Mouse (Mus musculus): Measurements from ENCODE around the gene Synpo2.

Gene Synpo2

DNA sequence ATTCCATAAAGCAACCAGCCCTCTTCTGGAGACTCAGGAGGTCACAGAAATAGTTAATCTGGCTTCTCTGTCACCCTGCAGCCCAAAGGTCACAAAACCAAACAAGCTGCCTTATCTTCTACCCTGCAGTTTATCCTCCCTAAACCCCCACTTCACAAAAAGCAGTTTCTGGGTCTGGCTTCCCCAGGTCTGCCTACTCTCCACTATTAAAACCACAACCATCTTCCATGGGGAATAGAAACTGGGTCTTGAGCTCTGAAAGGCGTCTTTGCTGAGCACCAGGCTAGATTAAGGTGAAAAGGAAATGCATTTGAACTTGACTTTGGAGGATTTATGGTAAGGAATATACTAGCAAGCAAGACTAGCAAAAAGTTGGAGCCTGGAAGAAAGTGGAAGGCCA lies 71.8 kb downstream of the Synpo2 start:
- no peak for DNase-seq (ENCODE audit: low spot score)

DNA sequence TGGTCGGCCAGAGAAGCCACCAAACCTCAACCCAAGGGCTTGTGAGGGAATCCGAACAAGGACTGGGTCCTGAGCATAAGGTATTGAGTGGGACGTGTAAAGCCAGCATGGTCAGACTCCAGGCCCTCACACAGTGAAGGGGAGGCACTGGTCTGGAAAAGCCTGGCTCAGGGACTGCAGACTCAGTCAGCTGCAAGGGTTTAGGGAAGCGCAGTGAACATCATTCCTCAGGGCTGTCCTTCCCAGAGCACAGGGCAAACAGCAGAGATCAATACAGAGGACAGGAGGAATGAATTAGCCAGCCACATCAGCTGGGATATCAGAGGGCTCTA lies 72.8 kb downstream of the Synpo2 start:
- no peak for DNase-seq (ENCODE audit: low spot score)

DNA sequence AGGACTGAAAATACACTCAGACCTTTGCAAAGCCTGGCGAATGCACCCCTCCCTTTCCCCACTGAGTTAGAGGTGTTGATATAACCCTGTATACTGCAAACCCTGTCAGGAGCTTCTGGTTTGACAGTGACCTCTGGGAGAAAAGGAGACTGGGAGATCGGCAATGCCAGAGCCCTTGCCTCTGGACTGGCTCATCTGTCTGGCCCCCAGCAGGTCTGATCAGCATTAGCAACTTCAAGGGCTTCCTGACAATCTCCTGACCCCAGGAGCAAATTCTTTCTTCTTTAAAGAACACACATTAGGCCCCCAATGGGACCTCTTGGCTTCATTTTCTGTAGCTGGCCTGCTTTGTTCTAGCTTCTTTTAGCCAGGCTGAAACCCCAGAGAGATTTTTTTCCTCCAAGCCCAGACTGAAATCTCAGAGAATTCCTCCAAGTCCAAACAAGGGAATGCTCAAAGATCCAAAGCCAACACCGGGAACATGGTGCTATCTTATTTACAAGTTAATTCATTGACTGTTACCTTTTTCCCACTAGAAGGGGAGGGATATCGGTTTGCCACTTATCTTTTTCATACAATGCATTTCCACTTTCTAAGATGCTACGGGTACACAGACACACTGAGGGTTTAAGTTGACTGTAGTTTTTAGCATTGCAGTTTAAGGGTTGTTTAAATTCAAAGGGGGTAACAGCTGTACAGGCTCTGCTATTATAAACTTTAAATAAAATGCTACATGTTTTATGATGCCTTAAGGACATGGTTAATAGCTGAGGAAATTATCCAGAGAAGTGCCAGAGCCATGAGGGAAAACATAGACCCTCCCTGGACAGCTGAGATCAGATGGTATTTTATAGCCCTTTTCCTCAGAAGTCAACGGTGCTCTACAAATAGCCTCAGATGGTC lies 73.4 kb downstream of the Synpo2 start:
- DNase-seq (ENCODE audit: low spot score) = no peak

GRCm38 (mm10) chr3:123160792-123161191 lies 75.2 kb downstream of the Synpo2 start:
- no peak for DNase-seq (ENCODE audit: low spot score)

- no peak for DNase-seq (ENCODE audit: low spot score)
Measured at GRCm38 (mm10) chr3:123159139-123159824, 76.7 kb downstream of the Synpo2 start.

GRCm38 (mm10) chr3:123158579-123158978 lies 77.4 kb downstream of the Synpo2 start:
- no peak for DNase-seq (ENCODE audit: low spot score)

- DNase-seq (ENCODE audit: low spot score) = no peak
Measured at GRCm38 (mm10) chr3:123153337-123153736, 82.6 kb downstream of the Synpo2 start.

DNA sequence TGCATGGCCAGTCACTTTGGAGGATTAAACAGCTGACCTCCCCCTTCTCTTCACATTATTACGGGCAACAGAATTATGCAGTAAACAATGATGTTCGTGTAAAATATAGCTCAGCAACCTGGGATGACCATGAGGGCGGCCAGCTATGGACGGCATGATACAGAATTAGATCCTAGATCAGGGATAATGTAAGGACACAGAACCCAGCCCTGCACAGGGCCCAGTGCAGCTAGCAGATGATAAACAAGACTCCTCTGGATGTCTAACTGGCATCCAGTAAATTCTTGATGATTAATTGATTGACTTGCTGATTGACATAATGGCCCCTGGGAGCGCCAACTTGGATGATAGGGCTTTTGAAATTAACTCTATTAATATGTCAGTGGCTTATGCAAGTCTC lies 83.0 kb downstream of the Synpo2 start:
- no peak for DNase-seq (ENCODE audit: low spot score)

- no peak for DNase-seq (ENCODE audit: low spot score)
Measured at GRCm38 (mm10) chr3:123150523-123151135, 85.3 kb downstream of the Synpo2 start.

DNA sequence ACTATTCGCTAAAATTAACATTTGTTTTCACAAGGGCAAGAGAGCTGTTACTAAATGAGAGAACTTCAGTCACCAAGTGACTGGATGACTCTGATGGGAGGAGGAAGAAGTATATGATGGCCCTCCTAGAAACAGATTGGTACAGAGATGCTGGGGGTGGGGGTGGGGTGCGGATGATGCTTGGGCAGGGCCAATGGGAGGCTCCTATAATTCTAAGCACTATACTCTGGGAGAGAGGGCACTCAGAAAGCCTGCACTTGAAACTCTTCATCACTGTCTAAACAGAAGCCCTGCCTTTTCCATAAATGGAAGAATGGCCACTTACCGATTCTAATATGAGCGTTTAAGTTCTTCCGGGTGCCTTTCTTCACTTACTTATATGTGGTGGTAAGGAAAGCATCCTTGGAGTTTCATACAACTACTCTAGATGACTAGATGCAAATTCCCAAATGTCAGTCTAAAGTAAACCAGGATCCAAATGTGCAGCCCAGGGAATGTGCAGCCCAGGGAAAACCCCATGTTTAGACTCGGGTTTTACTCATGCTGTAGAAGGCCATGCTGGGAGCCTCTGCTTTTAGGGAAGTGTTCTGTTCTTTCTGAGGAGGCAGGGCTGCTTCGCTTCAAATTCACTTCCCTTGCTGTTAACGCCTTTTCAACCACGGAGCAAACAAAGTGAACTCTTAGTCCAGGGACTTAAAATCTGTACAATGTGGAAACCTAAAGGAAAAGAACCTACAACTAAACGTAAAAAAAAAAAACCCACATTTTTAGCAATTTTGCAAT lies 86.4 kb downstream of the Synpo2 start:
- DNase-seq (ENCODE audit: low spot score) = no peak

DNA sequence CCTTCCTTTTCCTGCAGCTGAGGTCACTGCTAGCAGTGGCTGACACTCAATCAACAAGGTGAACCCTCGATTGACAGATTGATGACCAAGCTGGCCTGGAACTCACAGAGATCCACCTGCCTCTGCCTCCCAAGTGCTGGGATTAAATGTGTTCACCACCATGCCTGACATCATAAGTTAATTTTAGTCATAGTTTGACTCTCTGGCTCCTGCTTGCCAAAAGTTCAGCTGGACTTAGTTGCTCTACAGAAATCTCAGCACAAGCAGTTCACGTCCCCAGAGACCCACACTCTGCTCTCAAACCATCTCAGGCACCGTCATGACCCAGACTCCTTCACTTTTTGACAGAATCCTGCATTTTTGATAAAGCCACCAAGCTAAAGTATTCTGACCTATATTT lies 87.3 kb downstream of the Synpo2 start:
- DNase-seq (ENCODE audit: low spot score) = no peak

GRCm38 (mm10) chr3:123146557-123146956 lies 89.4 kb downstream of the Synpo2 start:
- DNase-seq (ENCODE audit: low spot score) = no peak

DNA sequence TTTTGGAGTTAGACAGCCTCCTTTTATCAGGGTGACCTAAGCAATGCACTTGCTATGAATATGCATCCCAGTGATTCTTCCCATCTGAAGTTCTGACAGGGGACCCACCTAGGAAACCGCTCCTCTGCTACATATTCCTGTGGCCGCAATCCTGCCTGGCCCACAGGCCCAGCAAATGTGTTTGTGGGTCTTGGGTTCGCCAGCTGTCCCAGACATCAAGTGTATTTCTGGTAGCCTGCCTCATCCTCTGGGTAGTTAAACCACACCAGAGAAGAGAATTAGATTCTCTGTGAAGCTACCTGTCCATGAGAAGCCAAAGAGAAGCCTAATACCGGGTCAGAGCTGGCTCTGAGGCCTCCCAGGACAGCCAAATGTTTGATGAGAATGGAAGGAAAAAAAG lies 90.0 kb downstream of the Synpo2 start:
- DNase-seq (ENCODE audit: low spot score) = no peak

DNA sequence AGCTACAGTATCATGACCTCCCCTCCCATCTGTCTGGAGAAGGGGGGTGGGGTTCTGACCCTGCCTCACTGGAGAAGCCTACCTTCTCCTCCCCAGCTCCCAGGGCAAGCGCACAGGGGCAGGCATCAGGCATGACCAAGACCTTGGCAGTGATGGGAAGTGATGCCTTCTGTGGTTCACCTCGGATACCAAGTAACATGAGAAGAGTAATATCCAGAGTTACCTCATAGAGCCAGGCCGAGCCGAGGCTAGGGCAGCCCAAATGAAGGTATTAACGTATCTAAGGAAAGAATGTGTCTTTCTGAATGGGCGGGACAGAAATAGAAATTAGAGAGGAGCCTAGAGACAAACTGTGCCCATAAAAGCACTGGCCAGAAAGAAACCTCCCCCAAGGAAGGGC lies 92.5 kb downstream of the Synpo2 start:
- DNase-seq (ENCODE audit: low spot score) = no peak

GRCm38 (mm10) chr3:123142298-123142697 lies 93.7 kb downstream of the Synpo2 start:
- no peak for DNase-seq (ENCODE audit: low spot score)

GRCm38 (mm10) chr3:123141069-123141468 lies 94.9 kb downstream of the Synpo2 start:
- no peak for DNase-seq (ENCODE audit: low spot score)

DNA sequence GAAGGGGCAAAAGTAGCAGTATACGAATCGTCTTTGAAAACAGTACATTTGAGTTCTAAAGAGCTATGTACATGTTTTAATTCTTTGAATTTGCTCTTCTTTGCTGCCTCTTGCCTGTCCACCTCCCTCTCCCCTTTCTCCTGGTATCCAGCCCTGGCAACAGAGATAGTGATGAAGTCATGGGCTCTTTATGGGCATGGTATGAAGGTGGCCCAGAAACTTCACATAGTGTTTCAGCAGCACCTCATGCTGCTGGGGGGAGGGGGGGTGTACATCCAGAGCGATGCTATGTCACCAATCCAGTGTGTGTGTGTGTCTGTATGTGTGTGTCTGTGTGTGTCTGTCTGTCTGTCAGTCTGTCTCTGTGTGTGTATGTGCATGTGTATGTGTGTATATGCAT lies 95.8 kb downstream of the Synpo2 start:
- DNase-seq (ENCODE audit: low spot score) = no peak

DNA sequence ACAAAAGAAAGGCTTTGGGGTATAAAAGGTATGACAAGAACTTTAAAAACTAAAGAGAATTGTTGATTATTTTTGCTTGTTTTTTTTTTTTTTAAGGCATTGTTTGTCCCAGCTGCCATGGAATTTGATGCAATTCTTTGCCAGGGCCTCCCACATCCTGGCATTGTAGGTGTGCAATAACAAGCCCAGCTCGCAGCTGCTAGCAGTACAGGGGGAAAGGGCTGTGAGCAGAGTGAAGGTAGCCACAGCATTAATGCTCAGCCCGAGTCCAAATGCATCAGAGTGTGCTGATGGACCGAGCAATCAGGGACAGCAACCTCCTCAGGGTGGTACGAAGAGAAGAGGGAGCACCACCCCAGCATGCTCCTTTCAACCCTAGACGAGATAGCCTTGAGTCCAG lies 96.3 kb downstream of the Synpo2 start:
- no peak for DNase-seq (ENCODE audit: low spot score)

DNA sequence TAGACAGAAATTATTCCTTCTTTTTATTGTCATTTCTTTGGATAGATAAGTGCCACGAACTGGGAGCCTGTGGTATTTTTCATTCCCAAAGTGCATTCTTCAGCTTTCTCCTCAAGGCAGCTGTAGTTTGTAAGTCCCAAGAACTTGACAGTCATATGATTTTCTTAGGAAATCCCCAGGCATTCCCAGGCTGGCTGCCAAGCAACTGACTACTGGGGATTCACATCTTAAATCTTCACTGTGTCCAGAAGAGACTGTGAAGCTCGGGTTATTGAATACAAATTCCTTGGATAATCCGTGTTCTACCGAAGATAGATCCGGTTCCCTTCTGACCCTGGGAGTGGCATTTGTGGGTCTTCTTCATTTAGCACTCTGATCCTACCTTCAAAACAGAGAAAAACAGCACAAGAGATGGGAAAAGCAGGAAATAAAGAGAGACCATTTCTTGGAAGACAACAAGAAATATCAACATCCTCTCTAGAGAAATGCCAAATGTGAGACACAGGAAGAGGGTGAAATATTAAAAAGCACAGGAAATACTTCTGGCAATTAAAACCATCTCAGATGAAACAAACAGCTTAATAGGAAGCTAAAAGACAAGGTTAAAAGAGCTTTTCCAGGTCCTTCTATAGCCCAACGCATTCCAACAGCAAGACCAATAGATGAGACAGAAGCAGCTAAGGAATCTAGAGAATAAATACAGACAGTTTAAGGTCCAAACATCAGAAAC lies 97.5 kb downstream of the Synpo2 start:
- DNase-seq (ENCODE audit: low spot score) = no peak

- DNase-seq (ENCODE audit: low spot score) = no peak
Measured at GRCm38 (mm10) chr3:123132101-123132500, 103.8 kb downstream of the Synpo2 start.

DNA sequence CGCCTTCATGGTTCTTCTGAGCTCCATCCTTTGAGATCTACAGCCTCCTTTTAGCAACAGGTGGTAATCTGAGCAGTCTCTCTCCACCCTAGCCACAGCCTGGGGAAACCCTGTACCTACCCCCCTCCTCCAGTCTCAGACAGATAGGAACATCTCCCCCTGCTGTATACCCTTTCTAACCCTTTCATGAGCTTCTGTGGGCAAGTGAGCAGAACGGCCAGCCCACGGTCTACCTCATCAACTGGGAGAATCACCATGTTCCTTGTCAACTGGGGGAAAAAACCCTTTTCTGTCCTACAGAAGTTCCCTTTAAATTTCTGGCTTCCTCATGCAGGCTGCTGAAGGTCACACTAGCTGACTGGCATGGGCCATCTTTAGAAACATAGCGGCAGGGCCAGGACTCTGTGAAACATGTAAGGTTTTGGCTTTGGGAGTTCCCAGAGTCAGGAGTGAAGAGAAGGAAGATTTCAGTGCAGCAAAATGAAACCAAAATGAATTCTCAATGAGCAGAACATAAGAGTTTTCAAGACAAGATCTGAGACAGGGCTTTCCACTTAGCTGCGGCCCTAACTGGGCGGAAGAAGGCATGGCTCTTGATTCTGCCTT lies 104.7 kb downstream of the Synpo2 start:
- DNase-seq (ENCODE audit: low spot score) = no peak
